Mouse (Mus musculus) spleen, adult 2 months (tissue): ENCODE results near the gene Tspan12.

Source experiments
- CTCF ChIP-seq: fragments of 200-500 bp; IDR thresholded peaks from 2 replicates; pipeline ENCODE4 v1.5.1; 2011; ENCODE audit warnings: mild to moderate bottlenecking, inconsistent platforms; ENCODE audit not compliant: insufficient read depth, insufficient read length, insufficient replicate concordance; ENCODE audit errors: extremely low read depth
- POLR2A ChIP-seq: fragments of 200-500 bp; IDR thresholded peaks from 2 replicates; pipeline ENCODE4 v1.6.1; 2011; ENCODE audit warnings: low read depth, low read length, inconsistent platforms

- TF ChIP-seq CTCF (no peak), POLR2A (no peak)
These were observed 22.4 kb downstream of the Tspan12 start for GRCm38 (mm10) chr6:21829930-21830329.
